Mouse (Mus musculus) stomach, postnatal 0 days (tissue): ENCODE measurements around the gene Tdp1. TPM values are rescaled to one million over a fixed set of nuclear protein-coding genes. Genes with fewer than 3 reads are reported as not detected.

ENCODE experiments used
- ATAC-seq: fragments of 200-750 bp; cut with Nextera tagmentation; 2 replicates; pipeline ENCODE4 v1.8.0; 2017; ENCODE audit not compliant: low FRiP score, low TSS enrichment
- DNase-seq: peaks from one replicate; pipeline ENCODE4 v3.0.0-alpha.2; 2016; ENCODE audit warnings: low spot score
- H3K27ac ChIP-seq: fragments of 300-500 bp; sonication (generic); replicated peaks from 2 replicates; pipeline ENCODE4 v1.5.1; 2014; ENCODE audit warnings: mild to moderate bottlenecking, control low read depth
- H3K27me3 ChIP-seq: fragments of 300-500 bp; sonication (generic); 2 replicates; pipeline ENCODE4 v1.6.1; 2014; ENCODE audit warnings: low read length; ENCODE audit not compliant: control insufficient read depth, insufficient read depth
- H3K36me3 ChIP-seq: fragments of 300-500 bp; sonication (generic); 2 replicates; pipeline ENCODE4 v1.6.1; 2014; ENCODE audit warnings: low read length, mixed read lengths; ENCODE audit not compliant: control insufficient read depth, insufficient read depth
- H3K4me1 ChIP-seq: fragments of 300-500 bp; sonication (generic); replicated peaks from 2 replicates; pipeline ENCODE4 v1.6.1; 2014; ENCODE audit warnings: antibody characterized with exemption; ENCODE audit not compliant: control insufficient read depth, insufficient read depth
- H3K4me2 ChIP-seq: fragments of 300-500 bp; sonication (generic); replicated peaks from 2 replicates; pipeline ENCODE4 v1.6.1; 2014; ENCODE audit warnings: low read depth, mild to moderate bottlenecking, control low read depth, moderate library complexity
- H3K4me3 ChIP-seq: fragments of 300-500 bp; sonication (generic); 2 replicates; pipeline ENCODE4 v1.5.1; 2014; ENCODE audit warnings: low read depth, low read length, control low read depth
- H3K9ac ChIP-seq: fragments of 300-500 bp; sonication (generic); 2 replicates; pipeline ENCODE4 v1.6.1; 2014; ENCODE audit warnings: mild to moderate bottlenecking, low read length, control low read depth, mixed read lengths
- H3K9me3 ChIP-seq: fragments of 300-500 bp; sonication (generic); 2 replicates; pipeline ENCODE4 v1.6.1; 2016; ENCODE audit warnings: low read length; ENCODE audit not compliant: control insufficient read depth
- CTCF ChIP-seq: IDR thresholded peaks from 2 replicates; pipeline ENCODE4 v1.5.1; 2016; ENCODE audit warnings: antibody characterized with exemption, low read depth, mild to moderate bottlenecking, moderate library complexity
- EP300 ChIP-seq: optimal IDR thresholded peaks from 2 replicates; pipeline ENCODE3; 2016; ENCODE audit warnings: antibody characterized with exemption
- WGBS: fragments of 180-500 bp; shearing (Covaris S2); extraction: QIAGEN DNeasy Blood & Tissue Kit; methylation state at CpG from one replicate; pipeline ENCODE4 v1.1.7; 2014; 5-methylcytosine and 5-hydroxymethylcytosine counted together
- polyA plus RNA-seq: library from polyadenylated mRNA; unstranded; fragments of >200 nt; fragmentation: Nextera tagmentation; extraction: Ambion mirVana; gene quantifications from 2 replicates; pipeline ENCODE4 v1.2.1, GENCODE M21; 2015

Gene Tdp1
- polyA plus RNA-seq, 1 experiment from 2014 or later: 12.9 TPM

GRCm38 (mm10) chr12:99860981-99861380 lies 23.3 kb upstream of the Tdp1 start:
- no peaks in the 10 kb centered on the region for H3K27me3 ChIP-seq
- no peak for ATAC-seq
- H3K9me3 ChIP-seq: no peaks in the 10 kb centered on the region
- no peak for DNase-seq
- no peak overlapping the region for H3K4me2 ChIP-seq
- H3K27ac ChIP-seq: no peak overlapping the region
- TF ChIP-seq CTCF: peak; percentile 62
- TF ChIP-seq EP300: no peak
- no peaks in the 10 kb centered on the region for H3K36me3 ChIP-seq
- 78% methylated on average over 4 of the region's 4 CpGs for WGBS
- H3K4me3 ChIP-seq: no peak overlapping the region
- no peak overlapping the region for H3K9ac ChIP-seq
- H3K4me1 ChIP-seq: no peaks in the 10 kb centered on the region

GRCm38 (mm10) chr12:99864613-99865012 lies 19.7 kb upstream of the Tdp1 start:
- no peak for TF ChIP-seq CTCF
- TF ChIP-seq EP300: no peak
- DNase-seq: no peak
- no peaks in the 10 kb centered on the region for H3K9me3 ChIP-seq
- H3K36me3 ChIP-seq: no peaks in the 10 kb centered on the region
- no peak overlapping the region for H3K4me2 ChIP-seq
- H3K4me3 ChIP-seq: no peak overlapping the region
- no peak for ATAC-seq
- no peak overlapping the region for H3K27ac ChIP-seq
- H3K4me1 ChIP-seq: no peaks in the 10 kb centered on the region
- no peak overlapping the region for H3K9ac ChIP-seq
- no peaks in the 10 kb centered on the region for H3K27me3 ChIP-seq

GRCm38 (mm10) chr12:99868821-99869220 lies 15.5 kb upstream of the Tdp1 start:
- Histone ChIP-seq H3K4me1 (no peaks in the 10 kb centered on the region), H3K4me2 (no peak overlapping the region), H3K9ac (no peak overlapping the region), H3K27ac (no peak overlapping the region), H3K27me3 (no peaks in the 10 kb centered on the region), H3K9me3 (no peaks in the 10 kb centered on the region), H3K36me3 (no peaks in the 10 kb centered on the region), H3K4me3 (no peak overlapping the region)
- ATAC-seq (no peak), DNase-seq (no peak)
- TF ChIP-seq EP300 (no peak), CTCF (no peak)
- WGBS: 92% methylated on average over 1 of the region's 1 CpGs

- 57% methylated on average over 3 of the region's 3 CpGs for WGBS
- Histone ChIP-seq H3K27ac (no peak overlapping the region), H3K36me3 (no peaks in the 10 kb centered on the region), H3K4me2 (no peak overlapping the region), H3K4me3 (no peak overlapping the region), H3K9me3 (no peaks in the 10 kb centered on the region), H3K27me3 (no peaks in the 10 kb centered on the region), H3K4me1 (no peaks in the 10 kb centered on the region), H3K9ac (no peak overlapping the region)
- ATAC-seq (no peak), DNase-seq (no peak)
- no peak for TF ChIP-seq CTCF
- TF ChIP-seq EP300: no peak
Measured at GRCm38 (mm10) chr12:99873443-99873842, 10.9 kb upstream of the Tdp1 start.

- H3K27me3 ChIP-seq: no peaks in the 10 kb centered on the region
- H3K4me1 ChIP-seq: no peaks in the 10 kb centered on the region
- ATAC-seq (no peak), DNase-seq (no peak)
- no peak overlapping the region for H3K27ac ChIP-seq
- H3K36me3 ChIP-seq: no peaks in the 10 kb centered on the region
- H3K4me2 ChIP-seq: no peak overlapping the region
- TF ChIP-seq EP300 (no peak), CTCF (no peak)
- 84% methylated on average over 6 of the region's 6 CpGs for WGBS
- no peaks in the 10 kb centered on the region for H3K9me3 ChIP-seq
- H3K4me3 ChIP-seq: no peak overlapping the region
- no peak overlapping the region for H3K9ac ChIP-seq
Measured at GRCm38 (mm10) chr12:99874609-99875008, 9.7 kb upstream of the Tdp1 start.

GRCm38 (mm10) chr12:99883000-99883712 lies 1.2 kb upstream of the Tdp1 start:
- no peaks in the 10 kb centered on the region for H3K36me3 ChIP-seq
- H3K9ac ChIP-seq: peak overlapping the region; percentile 82; the same call in 1 of the 2 replicates
- ATAC-seq (peak; percentile 97), DNase-seq (peak; percentile 93)
- WGBS: under 1% methylated on average over 38 of the region's 38 CpGs
- H3K9me3 ChIP-seq: no peaks in the 10 kb centered on the region
- no peaks in the 10 kb centered on the region for H3K27me3 ChIP-seq
- TF ChIP-seq CTCF: no peak
- TF ChIP-seq EP300: no peak
- H3K4me2 ChIP-seq: peak overlapping the region; percentile 94
- H3K27ac ChIP-seq: 0 out of 2 replicates have a peak overlapping the region, but pooled peaks have one; percentile 42
- H3K4me1 ChIP-seq: no peaks in the 10 kb centered on the region
- peak overlapping the region; percentile 76 for H3K4me3 ChIP-seq
